Mouse (Mus musculus) Patski (cell line): Measurements from ENCODE around the gene Gm13212. TPM values are rescaled to one million over a fixed set of nuclear protein-coding genes. Genes with fewer than 3 reads are reported as not detected.
"Not testable (repeated sequence)": the region's sequence is repeated elsewhere in the genome, so short reads cannot be mapped to it uniquely, and the experiment has no call there.

Source experiments
- ATAC-seq: fragments of 100-300 bp; one replicate; pipeline ENCODE4 v1.8.0; 2021
- CTCF ChIA-PET: fragments of 350-600 bp; sonication (Branson Sonifier 250); formaldehyde crosslinking; loops from one replicate; lab custom pipeline; 2022; ENCODE audit warnings: inconsistent platforms; lab: Charles Lee
- POLR2A ChIA-PET: fragments of 350-600 bp; sonication (Branson Sonifier 250); formaldehyde crosslinking; loops from one replicate; lab custom pipeline; 2022; ENCODE audit warnings: antibody characterized with exemption, inconsistent platforms; lab: Charles Lee
- DNase-seq: peaks from one replicate; pipeline ENCODE4 v3.0.0-alpha.2; 2011; ENCODE audit warnings: low read depth, low spot score
- H3K27me3 ChIP-seq: fragments of 371-371 bp; one replicate; pipeline ENCODE4 v1.5.1; 2021
- in situ Hi-C: fragments of 300-500 bp; cut with MboI; formaldehyde crosslinking; loops from 3 replicates; pipeline ENCODE4 v1.11.1; 2018; ENCODE audit warnings: low pct_unique_long_range_greater_than_20kb, mixed read lengths
- polyA plus RNA-seq: library from polyadenylated mRNA; unstranded; gene quantifications from one replicate; pipeline ENCODE4 v1.2.3, GENCODE M21; 2021

Gene Gm13212
- polyA plus RNA-seq, 1 experiment from 2014 or later = not detected

DNA sequence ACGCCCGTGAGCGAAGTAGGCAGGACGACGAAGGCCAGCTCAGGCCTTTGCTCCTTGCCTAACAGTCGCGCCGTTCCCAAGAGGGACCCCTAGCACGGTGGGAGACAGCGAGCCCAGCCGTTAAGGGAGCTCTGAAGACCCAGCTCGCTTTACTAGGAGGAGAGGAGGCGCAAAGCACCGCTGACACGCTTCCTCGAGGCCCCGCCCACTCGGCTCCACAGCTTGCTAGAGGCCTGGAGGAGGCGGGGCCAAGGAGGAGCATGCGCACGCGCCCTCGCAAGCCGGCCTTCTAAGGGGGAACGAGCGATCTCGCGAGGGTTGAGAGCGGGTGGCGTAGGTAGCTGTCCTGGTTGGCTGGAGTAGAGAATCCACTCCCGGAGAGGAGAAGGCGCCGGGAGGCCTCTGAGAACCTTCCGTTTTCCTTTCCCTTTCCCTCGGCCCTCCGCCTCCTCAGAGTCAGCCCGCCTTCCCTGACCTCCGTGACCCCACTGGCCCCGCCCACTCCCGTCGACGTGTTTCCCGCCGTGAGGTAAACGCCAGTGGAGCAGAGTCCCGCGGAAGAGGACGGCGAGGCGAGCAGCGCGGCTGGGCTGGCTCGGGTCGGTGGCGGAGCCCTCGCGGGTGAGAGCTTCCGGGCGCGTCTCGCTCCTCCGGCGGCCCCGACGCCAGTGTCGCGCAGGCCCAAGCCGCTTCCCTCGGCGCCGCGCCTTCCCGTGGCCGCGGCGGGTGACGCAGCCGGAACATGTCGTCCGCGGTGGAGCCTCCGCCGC, 55.6 kb downstream of the Gm13212 start:
- ATAC-seq, H3K27me3 ChIP-seq, CTCF ChIA-PET, in situ Hi-C loops, POLR2A ChIA-PET, DNase-seq: not testable (repeated sequence)

DNA sequence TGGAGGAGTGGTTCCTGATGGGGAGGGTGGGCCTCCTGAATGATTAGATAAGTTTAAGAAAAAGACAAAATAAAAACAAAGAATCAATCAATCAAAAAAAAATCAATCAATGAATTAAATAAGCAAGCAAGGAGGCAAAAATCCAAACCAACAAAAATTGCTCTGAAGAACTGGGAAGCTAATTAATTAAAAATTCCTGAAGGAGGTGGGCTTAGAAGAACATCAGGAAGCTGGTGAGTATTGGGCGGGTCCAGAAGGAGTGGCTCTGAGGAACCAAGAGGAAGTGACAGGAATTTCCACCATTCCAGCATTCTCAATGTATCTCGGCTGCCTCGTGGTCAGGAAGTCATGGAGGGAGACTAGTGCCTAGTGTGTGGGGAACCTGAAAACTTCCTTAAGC, 85.4 kb downstream of the Gm13212 start, which contains the start of gene Zfp980:
Zfp980 (plus strand) TSS at position 301 of the 400 bp plus-strand sequence.
- H3K27me3 ChIP-seq, DNase-seq, CTCF ChIA-PET, POLR2A ChIA-PET, in situ Hi-C loops, ATAC-seq: not testable (repeated sequence)

- H3K27me3 ChIP-seq, POLR2A ChIA-PET, CTCF ChIA-PET, DNase-seq, ATAC-seq, in situ Hi-C loops: not testable (repeated sequence)
These were observed 89.4 kb downstream of the Gm13212 start for GRCm38 (mm10) chr4:145674286-145674780.

Other genes starting within 250 kb of the Gm13212 start
- gene Zfp990, start 74.4 kb upstream of the Gm13212 start, polyA plus RNA-seq = 0.36 TPM
- 0.86 TPM for gene Zfp980, start 85.5 kb downstream of the Gm13212 start, polyA plus RNA-seq